Mouse (Mus musculus) intestine, embryonic 14.5 days (tissue): ENCODE results near the gene Rasgef1b. TPM values are rescaled to one million over a fixed set of nuclear protein-coding genes. Genes with fewer than 3 reads are reported as not detected.

Experiments used
- ATAC-seq: fragments of 200-750 bp; cut with Nextera tagmentation; replicated peaks from 2 replicates; pipeline ENCODE4 v1.8.0; 2017; ENCODE audit warnings: low read depth, moderate number of reproducible peaks, moderate TSS enrichment, moderate library complexity; ENCODE audit not compliant: low FRiP score, low TSS enrichment
- DNase-seq: peaks from one replicate; pipeline ENCODE4 v3.0.0-alpha.2; 2018; ENCODE audit warnings: low spot score
- H3K27ac ChIP-seq: fragments of 300-500 bp; sonication (generic); 2 replicates; pipeline ENCODE4 v1.5.1; 2014; ENCODE audit warnings: low read depth, mild to moderate bottlenecking, control low read depth
- H3K27me3 ChIP-seq: fragments of 300-500 bp; sonication (generic); replicated peaks from 2 replicates; pipeline ENCODE4 v1.6.1; 2014; ENCODE audit warnings: low read length, control low read depth; ENCODE audit not compliant: control insufficient read depth, insufficient read depth
- H3K36me3 ChIP-seq: fragments of 300-500 bp; sonication (generic); 2 replicates; pipeline ENCODE4 v1.6.1; 2014; ENCODE audit warnings: low read length, control low read depth; ENCODE audit not compliant: control insufficient read depth, insufficient read depth
- H3K4me1 ChIP-seq: fragments of 300-500 bp; sonication (generic); replicated peaks from 2 replicates; pipeline ENCODE4 v1.6.1; 2014; ENCODE audit warnings: low read length, control low read depth, mixed read lengths; ENCODE audit not compliant: control insufficient read depth, insufficient read depth
- H3K4me2 ChIP-seq: fragments of 300-500 bp; sonication (generic); 2 replicates; pipeline ENCODE4 v1.6.1; 2014; ENCODE audit warnings: low read length
- H3K4me3 ChIP-seq: fragments of 300-500 bp; sonication (generic); 2 replicates; pipeline ENCODE4 v1.5.1; 2014; ENCODE audit warnings: low read depth, low read length, control low read depth, mixed read lengths
- H3K9ac ChIP-seq: fragments of 300-500 bp; sonication (generic); 2 replicates; pipeline ENCODE4 v1.6.1; 2014; ENCODE audit warnings: mild to moderate bottlenecking, low read length
- H3K9me3 ChIP-seq: fragments of 300-500 bp; sonication (generic); 2 replicates; pipeline ENCODE4 v1.6.1; 2016; ENCODE audit warnings: low read length, control low read depth; ENCODE audit not compliant: control insufficient read depth
- WGBS: fragments of 180-500 bp; shearing (Covaris S2); extraction: QIAGEN DNeasy Blood & Tissue Kit; methylation state at CpG from one replicate; pipeline ENCODE4 v1.1.7; 2014; 5-methylcytosine and 5-hydroxymethylcytosine counted together
- polyA plus RNA-seq: library from polyadenylated mRNA; unstranded; fragments of >200 nt; fragmentation: Nextera tagmentation; extraction: Ambion mirVana; gene quantifications from 2 replicates; pipeline ENCODE4 v1.2.1, GENCODE M21; 2014

The Rasgef1b gene
- polyA plus RNA-seq, 1 experiment from 2014 or later: 13.0 TPM

DNA sequence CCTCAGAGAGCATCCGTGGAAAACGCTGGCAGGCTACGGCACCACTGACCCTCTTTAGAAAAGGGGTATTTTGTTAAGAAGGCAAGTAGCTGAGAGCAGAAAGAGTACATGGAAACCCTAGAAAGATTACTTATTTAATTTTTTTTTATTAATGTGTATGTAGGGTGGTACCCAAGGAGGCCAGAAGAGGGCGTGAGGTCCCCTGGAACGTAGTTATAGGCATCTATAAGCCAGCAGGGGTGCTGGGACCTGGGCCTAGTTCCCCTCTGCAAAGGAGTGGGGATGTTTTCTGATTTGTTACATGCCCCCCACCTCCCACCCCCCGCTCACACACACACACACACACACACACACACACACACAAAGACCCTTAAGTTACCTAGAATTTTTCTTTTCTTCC lies 480.9 kb downstream of the Rasgef1b start:
- Histone ChIP-seq H3K9me3 (no peaks in the 10 kb centered on the region), H3K9ac (no peak overlapping the region), H3K27ac (no peak overlapping the region), H3K36me3 (no peaks in the 10 kb centered on the region), H3K4me3 (no peak overlapping the region), H3K4me1 (peaks cover 7% of the 10 kb centered on the region; the same call in 1 of the 2 replicates), H3K27me3 (no peaks in the 10 kb centered on the region), H3K4me2 (no peak overlapping the region)
- 93% methylated on average over 6 of the region's 6 CpGs for WGBS
- ATAC-seq: no peak
- no peak for DNase-seq

- DNase-seq: no peak
- H3K9me3 ChIP-seq: no peaks in the 10 kb centered on the region
- H3K4me2 ChIP-seq: no peak overlapping the region
- H3K4me3 ChIP-seq: no peak overlapping the region
- H3K4me1 ChIP-seq: peaks cover 7% of the 10 kb centered on the region; the same call in 1 of the 2 replicates
- no peak overlapping the region for H3K27ac ChIP-seq
- no peak for ATAC-seq
- H3K9ac ChIP-seq: no peak overlapping the region
- WGBS: 81% methylated on average over 7 of the region's 7 CpGs
- H3K36me3 ChIP-seq: no peaks in the 10 kb centered on the region
- H3K27me3 ChIP-seq: no peaks in the 10 kb centered on the region
Observed at GRCm38 (mm10) chr5:99247441-99247840, 481.4 kb downstream of the Rasgef1b start.

- ATAC-seq: no peak
- no peak overlapping the region for H3K27ac ChIP-seq
- no peaks in the 10 kb centered on the region for H3K27me3 ChIP-seq
- no peak overlapping the region for H3K4me2 ChIP-seq
- no peaks in the 10 kb centered on the region for H3K36me3 ChIP-seq
- WGBS: 66% methylated on average over 6 of the region's 6 CpGs
- DNase-seq: no peak
- H3K9ac ChIP-seq: no peak overlapping the region
- H3K4me1 ChIP-seq: peaks cover 7% of the 10 kb centered on the region; the same call in 1 of the 2 replicates
- no peaks in the 10 kb centered on the region for H3K9me3 ChIP-seq
- H3K4me3 ChIP-seq: no peak overlapping the region
Observed at GRCm38 (mm10) chr5:99246972-99247371, 481.9 kb downstream of the Rasgef1b start.

DNA sequence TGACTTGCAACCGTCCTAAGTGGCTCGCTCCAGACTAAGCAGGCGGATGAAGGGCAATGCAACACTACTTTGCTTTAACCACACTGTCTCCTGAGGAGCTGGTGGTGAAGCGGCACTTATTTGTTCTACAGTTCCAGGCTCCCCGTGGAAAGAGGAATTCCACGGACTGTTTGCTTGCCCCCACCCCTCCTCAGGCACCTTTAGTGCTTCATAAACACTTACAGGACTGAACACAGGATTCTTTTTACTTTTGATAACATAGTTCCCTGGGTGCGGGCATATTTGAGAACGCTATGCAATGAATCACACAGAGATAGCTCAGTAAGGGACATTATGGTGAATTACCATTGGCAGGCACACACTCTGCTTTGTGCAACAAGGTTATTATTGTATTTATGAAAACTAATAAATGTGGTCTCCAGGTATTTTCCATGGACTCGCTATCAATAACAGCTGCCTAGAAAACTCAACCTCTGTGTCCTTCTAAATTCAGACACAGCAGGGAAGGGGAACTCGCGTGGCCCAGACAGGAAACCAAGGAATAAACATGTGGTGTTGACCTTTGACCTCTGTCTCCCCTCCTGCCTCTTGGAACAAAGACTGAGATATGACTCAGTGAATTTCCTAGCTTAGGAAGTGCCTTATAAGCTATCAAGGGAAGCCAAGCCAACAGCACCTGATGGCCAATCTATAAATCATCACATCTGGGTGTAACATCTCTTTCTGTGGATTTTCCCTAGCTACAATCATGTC lies 486.7 kb downstream of the Rasgef1b start:
- Histone ChIP-seq H3K27ac (no peak overlapping the region), H3K36me3 (peaks cover 16% of the 10 kb centered on the region; the same call in 1 of the 2 replicates), H3K4me1 (no peaks in the 10 kb centered on the region), H3K4me2 (no peak overlapping the region), H3K9me3 (no peaks in the 10 kb centered on the region), H3K27me3 (no peaks in the 10 kb centered on the region), H3K4me3 (no peak overlapping the region), H3K9ac (no peak overlapping the region)
- 61% methylated on average over 11 of the region's 11 CpGs for WGBS
- DNase-seq: no peak
- no peak for ATAC-seq

- no peaks in the 10 kb centered on the region for H3K27me3 ChIP-seq
- DNase-seq: no peak
- WGBS: 89% methylated on average over 6 of the region's 6 CpGs
- H3K4me1 ChIP-seq: 0 out of 2 replicates have a peak, but pooled peaks cover 2% of the 10 kb centered on the region
- no peaks in the 10 kb centered on the region for H3K9me3 ChIP-seq
- no peak overlapping the region for H3K27ac ChIP-seq
- H3K36me3 ChIP-seq: peaks cover 16% of the 10 kb centered on the region; the same call in 1 of the 2 replicates
- ATAC-seq: no peak
- no peak overlapping the region for H3K4me3 ChIP-seq
- H3K9ac ChIP-seq: no peak overlapping the region
- no peak overlapping the region for H3K4me2 ChIP-seq
Observed at GRCm38 (mm10) chr5:99240501-99240900, 488.4 kb downstream of the Rasgef1b start.

- Histone ChIP-seq H3K4me1 (0 out of 2 replicates have a peak, but pooled peaks cover 2% of the 10 kb centered on the region), H3K9me3 (no peaks in the 10 kb centered on the region), H3K27ac (no peak overlapping the region), H3K27me3 (no peaks in the 10 kb centered on the region), H3K9ac (no peak overlapping the region), H3K4me3 (no peak overlapping the region), H3K4me2 (no peak overlapping the region), H3K36me3 (peaks cover 16% of the 10 kb centered on the region; the same call in 1 of the 2 replicates)
- 91% methylated on average over 9 of the region's 9 CpGs for WGBS
- no peak for DNase-seq
- ATAC-seq: no peak
Observed at GRCm38 (mm10) chr5:99239677-99240076, 489.2 kb downstream of the Rasgef1b start.

GRCm38 (mm10) chr5:99238150-99238549 lies 490.7 kb downstream of the Rasgef1b start:
- no peak overlapping the region for H3K27ac ChIP-seq
- no peak overlapping the region for H3K9ac ChIP-seq
- no peaks in the 10 kb centered on the region for H3K9me3 ChIP-seq
- H3K4me2 ChIP-seq: no peak overlapping the region
- WGBS: 71% methylated on average over 4 of the region's 4 CpGs
- H3K27me3 ChIP-seq: no peaks in the 10 kb centered on the region
- DNase-seq (no peak), ATAC-seq (no peak)
- H3K4me1 ChIP-seq: peaks cover 2% of the 10 kb centered on the region; the same call in 1 of the 2 replicates
- peaks cover 16% of the 10 kb centered on the region; the same call in 1 of the 2 replicates for H3K36me3 ChIP-seq
- no peak overlapping the region for H3K4me3 ChIP-seq

DNA sequence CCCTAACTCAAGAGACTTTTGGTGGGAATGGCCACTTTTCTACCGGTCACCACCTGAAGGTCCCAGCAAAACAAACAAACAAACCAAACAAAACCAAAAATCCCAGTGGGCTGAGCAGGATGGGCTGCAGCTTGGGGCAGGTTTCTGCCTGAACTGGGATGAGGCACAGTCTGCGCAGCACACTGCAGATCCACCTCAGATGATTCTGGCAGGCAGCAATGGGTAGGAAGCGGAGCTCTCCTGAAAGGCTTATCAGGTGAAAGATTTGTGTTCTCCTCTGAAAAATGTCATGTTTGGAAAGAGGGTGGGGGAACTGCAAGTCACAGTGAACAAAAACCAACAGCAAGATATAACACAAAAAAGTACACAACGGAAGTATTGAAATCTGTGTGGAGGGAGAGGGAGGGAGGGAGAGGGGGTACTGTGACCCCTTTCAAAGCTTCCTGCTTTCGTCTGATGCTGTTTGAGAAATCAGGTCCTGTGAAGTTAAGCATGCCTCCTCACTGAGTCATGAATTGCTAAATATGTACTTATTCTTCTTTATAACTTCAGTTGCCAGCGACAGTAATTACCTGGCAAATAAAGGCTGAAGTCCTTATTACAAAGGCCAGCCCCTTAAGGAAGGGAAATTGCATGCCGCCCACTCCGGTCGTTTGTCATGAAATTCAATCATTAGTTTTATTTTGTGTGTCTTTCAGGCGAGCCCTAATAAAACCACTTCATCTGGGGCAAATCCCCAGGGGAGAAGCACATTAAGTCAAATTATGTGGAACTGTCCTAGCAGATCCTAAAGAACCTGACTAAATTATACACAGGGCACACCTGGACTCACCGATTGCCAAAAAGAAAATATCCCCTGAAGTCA lies 491.7 kb downstream of the Rasgef1b start:
- WGBS: 61% methylated on average over 11 of the region's 11 CpGs
- no peak overlapping the region for H3K4me2 ChIP-seq
- H3K4me1 ChIP-seq: peaks cover 2% of the 10 kb centered on the region; the same call in 1 of the 2 replicates
- no peak overlapping the region for H3K27ac ChIP-seq
- H3K27me3 ChIP-seq: no peaks in the 10 kb centered on the region
- no peak for DNase-seq
- H3K36me3 ChIP-seq: peaks cover 16% of the 10 kb centered on the region; the same call in 1 of the 2 replicates
- H3K9ac ChIP-seq: no peak overlapping the region
- no peak; the same call in 1 of the 2 replicates for ATAC-seq
- no peak overlapping the region for H3K4me3 ChIP-seq
- no peaks in the 10 kb centered on the region for H3K9me3 ChIP-seq
